Mouse (Mus musculus): ENCODE measurements at regions not wholly inside any gene's neighbourhood (a gene's known extent, or its start where the extent isn't known, plus 50 kb on each side); places are given as distances from the start of the nearest gene placed in this dataset.

- H3K4me3 ChIP-seq (ENCODE audit: insufficient read depth, low read depth, low read length) = no peak overlapping the region
- DNase-seq = no peak
- no peak overlapping the region for H3K27ac ChIP-seq (ENCODE audit: insufficient read depth, low read depth, low read length)
- WGBS = 38% methylated on average over 4 of the region's 4 CpGs
- no peaks in the 10 kb centered on the region for H3K36me3 ChIP-seq (ENCODE audit: control insufficient read depth, insufficient read depth, low read length)
- no peaks in the 10 kb centered on the region for H3K27me3 ChIP-seq (replicated peaks; ENCODE audit: control insufficient read depth, insufficient read depth, low read length)
- TF ChIP-seq CTCF (conservative IDR thresholded peaks at IDR 0.05; ENCODE audit: insufficient read depth, insufficient read length, low read depth, low read length) = no peak
- TF ChIP-seq POLR2A (IDR thresholded peaks at IDR 0.05; ENCODE audit: low read depth, low read length) = no peak
- no peaks in the 10 kb centered on the region for H3K4me1 ChIP-seq (ENCODE audit: control insufficient read depth, insufficient read depth, low read length)
Observed at GRCm38 (mm10) chr1:108182168-108182539, 592.3 kb downstream of the Serpinb8 start.

GRCm38 (mm10) chr1:108224047-108224446 lies 634.2 kb downstream of the Serpinb8 start:
- H3K4me3 ChIP-seq (ENCODE audit: insufficient read depth, low read depth, low read length) = no peak overlapping the region
- H3K4me1 ChIP-seq (ENCODE audit: control insufficient read depth, insufficient read depth, low read length) = no peaks in the 10 kb centered on the region
- no peak for DNase-seq
- H3K36me3 ChIP-seq (ENCODE audit: control insufficient read depth, insufficient read depth, low read length) = no peaks in the 10 kb centered on the region
- 49% methylated on average over 1 of the region's 1 CpGs for WGBS
- no peaks in the 10 kb centered on the region for H3K27me3 ChIP-seq (replicated peaks; ENCODE audit: control insufficient read depth, insufficient read depth, low read length)
- H3K27ac ChIP-seq (ENCODE audit: insufficient read depth, low read depth, low read length) = no peak overlapping the region
- TF ChIP-seq CTCF (conservative IDR thresholded peaks at IDR 0.05; ENCODE audit: insufficient read depth, insufficient read length, low read depth, low read length) (no peak), POLR2A (IDR thresholded peaks at IDR 0.05; ENCODE audit: low read depth, low read length) (no peak)

- H3K27me3 ChIP-seq (replicated peaks; ENCODE audit: control insufficient read depth, insufficient read depth, low read length) = no peaks in the 10 kb centered on the region
- TF ChIP-seq CTCF (conservative IDR thresholded peaks at IDR 0.05; ENCODE audit: insufficient read depth, insufficient read length, low read depth, low read length) = no peak
- TF ChIP-seq POLR2A (IDR thresholded peaks at IDR 0.05; ENCODE audit: low read depth, low read length) = no peak
Observed at GRCm38 (mm10) chr1:108240152-108240551, 650.3 kb downstream of the Serpinb8 start.

GRCm38 (mm10) chr1:108255147-108255546 lies 665.3 kb downstream of the Serpinb8 start:
- 78% methylated on average over 3 of the region's 3 CpGs for WGBS
- H3K4me3 ChIP-seq (ENCODE audit: insufficient read depth, low read depth, low read length) = no peak overlapping the region
- H3K36me3 ChIP-seq (ENCODE audit: control insufficient read depth, insufficient read depth, low read length) = no peaks in the 10 kb centered on the region
- no peak for TF ChIP-seq CTCF (conservative IDR thresholded peaks at IDR 0.05; ENCODE audit: insufficient read depth, insufficient read length, low read depth, low read length)
- no peak for TF ChIP-seq POLR2A (IDR thresholded peaks at IDR 0.05; ENCODE audit: low read depth, low read length)
- H3K4me1 ChIP-seq (ENCODE audit: control insufficient read depth, insufficient read depth, low read length) = no peaks in the 10 kb centered on the region
- H3K27me3 ChIP-seq (replicated peaks; ENCODE audit: control insufficient read depth, insufficient read depth, low read length) = no peaks in the 10 kb centered on the region
- DNase-seq = no peak
- H3K27ac ChIP-seq (ENCODE audit: insufficient read depth, low read depth, low read length) = no peak overlapping the region

More at GRCm38 (mm10) chr1:108240152-108240551, 650.3 kb downstream of the Serpinb8 start:
- H3K4me3 ChIP-seq (ENCODE audit: insufficient read depth, low read depth, low read length) = no peak overlapping the region
- no peak for DNase-seq
- no peaks in the 10 kb centered on the region for H3K36me3 ChIP-seq (ENCODE audit: control insufficient read depth, insufficient read depth, low read length)
- no peaks in the 10 kb centered on the region for H3K4me1 ChIP-seq (ENCODE audit: control insufficient read depth, insufficient read depth, low read length)
- no peak overlapping the region for H3K27ac ChIP-seq (ENCODE audit: insufficient read depth, low read depth, low read length)

- no peak for DNase-seq
- H3K27me3 ChIP-seq (replicated peaks; ENCODE audit: control insufficient read depth, insufficient read depth, low read length) = no peaks in the 10 kb centered on the region
- H3K4me3 ChIP-seq (ENCODE audit: insufficient read depth, low read depth, low read length) = no peak overlapping the region
- TF ChIP-seq POLR2A (IDR thresholded peaks at IDR 0.05; ENCODE audit: low read depth, low read length) (no peak), CTCF (conservative IDR thresholded peaks at IDR 0.05; ENCODE audit: insufficient read depth, insufficient read length, low read depth, low read length) (no peak)
- no peaks in the 10 kb centered on the region for H3K36me3 ChIP-seq (ENCODE audit: control insufficient read depth, insufficient read depth, low read length)
- no peak overlapping the region for H3K27ac ChIP-seq (ENCODE audit: insufficient read depth, low read depth, low read length)
- no peaks in the 10 kb centered on the region for H3K4me1 ChIP-seq (ENCODE audit: control insufficient read depth, insufficient read depth, low read length)
Observed at GRCm38 (mm10) chr1:108259355-108259754, 669.5 kb downstream of the Serpinb8 start.

GRCm38 (mm10) chr1:108282099-108282498 lies 692.3 kb downstream of the Serpinb8 start:
- Histone ChIP-seq H3K27ac (ENCODE audit: insufficient read depth, low read depth, low read length) (no peak overlapping the region), H3K27me3 (replicated peaks; ENCODE audit: control insufficient read depth, insufficient read depth, low read length) (no peaks in the 10 kb centered on the region), H3K36me3 (ENCODE audit: control insufficient read depth, insufficient read depth, low read length) (no peaks in the 10 kb centered on the region), H3K4me3 (ENCODE audit: insufficient read depth, low read depth, low read length) (no peak overlapping the region), H3K4me1 (ENCODE audit: control insufficient read depth, insufficient read depth, low read length) (no peaks in the 10 kb centered on the region)
- DNase-seq = no peak
- WGBS = 45% methylated on average over 5 of the region's 5 CpGs
- no peak for TF ChIP-seq POLR2A (IDR thresholded peaks at IDR 0.05; ENCODE audit: low read depth, low read length)
- TF ChIP-seq CTCF (conservative IDR thresholded peaks at IDR 0.05; ENCODE audit: insufficient read depth, insufficient read length, low read depth, low read length) = no peak

- no peaks in the 10 kb centered on the region for H3K27me3 ChIP-seq (replicated peaks; ENCODE audit: control insufficient read depth, insufficient read depth, low read length)
- H3K4me3 ChIP-seq (ENCODE audit: insufficient read depth, low read depth, low read length) = no peak overlapping the region
- no peak overlapping the region for H3K27ac ChIP-seq (ENCODE audit: insufficient read depth, low read depth, low read length)
- 16% methylated on average over 1 of the region's 1 CpGs for WGBS
- no peaks in the 10 kb centered on the region for H3K4me1 ChIP-seq (ENCODE audit: control insufficient read depth, insufficient read depth, low read length)
- peak; percentile 71 for DNase-seq
- TF ChIP-seq CTCF (conservative IDR thresholded peaks at IDR 0.05; ENCODE audit: insufficient read depth, insufficient read length, low read depth, low read length) (no peak), POLR2A (IDR thresholded peaks at IDR 0.05; ENCODE audit: low read depth, low read length) (no peak)
- no peaks in the 10 kb centered on the region for H3K36me3 ChIP-seq (ENCODE audit: control insufficient read depth, insufficient read depth, low read length)
Observed at GRCm38 (mm10) chr1:108286571-108286970, 696.8 kb downstream of the Serpinb8 start.
